Mouse (Mus musculus) kidney, adult 9 months (tissue): Measurements from ENCODE around the gene 2210016F16Rik.

Experiments used
- DNase-seq: peaks from one replicate; pipeline ENCODE4 v3.0.0; 2022

The 2210016F16Rik gene

DNA sequence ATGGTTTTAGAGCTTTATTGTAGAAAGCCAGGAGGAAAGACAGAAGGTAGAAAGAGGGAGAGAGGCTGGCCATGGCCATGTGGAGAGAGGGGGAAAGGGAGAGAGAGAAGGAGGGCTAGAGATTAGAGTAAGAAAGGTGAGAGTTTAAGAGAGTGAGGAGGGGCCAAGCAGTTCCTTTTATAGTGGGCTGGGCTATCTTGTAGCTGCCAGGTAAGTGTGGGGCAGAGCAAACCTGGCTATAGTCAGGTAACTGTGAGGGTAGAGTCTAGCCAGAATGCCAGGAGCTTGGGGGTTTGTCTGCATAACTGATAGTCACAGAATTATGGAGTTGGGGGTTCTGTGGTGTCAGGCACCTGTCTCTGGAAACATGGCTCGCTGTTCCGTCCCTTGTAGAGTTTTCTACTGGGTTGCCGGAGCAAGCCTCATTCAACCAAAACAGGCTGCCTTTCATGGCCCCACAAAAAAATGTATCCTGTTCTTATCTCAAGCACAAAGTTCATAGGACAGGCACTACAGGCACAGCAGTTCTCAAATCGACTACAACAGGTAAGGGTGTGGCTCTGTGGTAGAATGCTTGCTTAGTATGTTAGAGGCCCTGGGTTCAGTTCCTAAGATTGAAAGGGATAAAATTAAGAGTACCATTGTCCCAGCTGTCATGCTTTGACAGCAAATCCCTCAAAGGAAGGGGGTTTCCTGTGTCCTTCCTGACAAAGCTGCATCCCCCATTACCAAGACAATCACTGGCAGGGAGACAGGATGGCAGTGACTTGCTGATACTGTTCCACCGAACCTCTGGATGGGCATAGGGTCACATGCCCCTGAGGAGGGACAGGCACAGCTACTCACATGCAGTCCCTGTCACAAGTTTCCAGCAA, 12.5 kb downstream of the 2210016F16Rik start:
- DNase-seq: no peak

- no peak for DNase-seq
Observed at GRCm38 (mm10) chr13:58368835-58369234, 16.2 kb downstream of the 2210016F16Rik start.

- no peak for DNase-seq
Observed at GRCm38 (mm10) chr13:58367641-58368040, 17.4 kb downstream of the 2210016F16Rik start.

- no peak for DNase-seq
Observed at GRCm38 (mm10) chr13:58366373-58366772, 18.7 kb downstream of the 2210016F16Rik start.

DNA sequence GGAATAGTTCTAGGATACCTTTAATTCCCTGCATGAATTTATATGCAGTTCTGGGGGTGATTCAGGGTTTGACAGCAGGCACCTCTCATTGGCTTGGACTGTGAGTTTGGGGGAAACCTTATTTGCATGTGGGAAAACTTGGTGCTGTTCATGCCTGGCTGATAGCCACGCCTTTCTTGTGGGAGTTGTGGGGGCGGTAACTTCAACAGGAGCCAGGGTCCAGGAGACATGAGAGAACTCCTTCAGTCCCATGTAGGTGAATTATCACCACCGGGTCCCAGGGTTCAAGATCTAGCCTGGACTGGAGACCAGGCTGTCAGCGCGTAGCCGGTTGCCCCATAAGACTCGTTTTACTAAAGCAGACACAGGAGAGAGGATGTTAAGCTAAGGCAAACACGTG, 19.8 kb downstream of the 2210016F16Rik start:
- DNase-seq: peak; percentile 28

DNA sequence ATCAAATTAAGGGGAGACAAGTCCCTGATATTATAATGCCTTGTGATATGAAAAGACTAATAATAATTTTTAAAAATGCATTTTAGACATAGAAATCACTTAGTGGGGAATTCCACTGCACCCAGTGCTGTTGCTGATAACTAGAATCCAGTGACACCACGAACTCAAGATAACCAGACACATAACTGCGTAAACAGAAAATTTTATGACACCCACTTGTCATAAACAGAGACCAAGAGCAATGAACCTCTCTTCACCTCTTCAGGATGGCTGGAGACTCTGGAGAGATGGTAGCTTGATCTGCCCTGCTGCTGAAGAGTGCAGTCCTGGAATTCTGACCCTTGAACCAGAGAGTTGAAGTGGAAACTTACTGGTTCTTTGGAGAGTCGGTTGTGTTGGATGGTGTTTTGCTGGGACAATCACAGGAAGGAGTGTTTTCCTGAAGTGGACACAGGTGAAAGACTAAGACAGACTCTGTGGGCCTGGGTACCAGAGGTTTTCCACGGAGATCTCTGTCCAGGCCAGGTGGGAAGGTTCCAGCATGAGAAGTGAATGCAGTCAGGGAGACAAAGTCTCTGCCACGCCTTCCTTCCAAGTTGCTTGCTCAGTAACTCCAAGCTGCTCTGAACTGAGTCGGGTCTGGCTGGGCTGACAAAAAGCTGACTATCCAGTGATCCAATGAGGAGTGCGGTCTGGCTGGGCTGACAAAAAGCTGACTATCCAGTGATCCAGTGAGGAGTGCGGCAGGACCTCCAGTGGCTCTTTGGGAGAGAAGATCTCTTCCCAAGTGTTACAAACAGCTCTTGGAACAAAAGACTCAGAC, 20.5 kb downstream of the 2210016F16Rik start:
- DNase-seq: peak; percentile 67

DNA sequence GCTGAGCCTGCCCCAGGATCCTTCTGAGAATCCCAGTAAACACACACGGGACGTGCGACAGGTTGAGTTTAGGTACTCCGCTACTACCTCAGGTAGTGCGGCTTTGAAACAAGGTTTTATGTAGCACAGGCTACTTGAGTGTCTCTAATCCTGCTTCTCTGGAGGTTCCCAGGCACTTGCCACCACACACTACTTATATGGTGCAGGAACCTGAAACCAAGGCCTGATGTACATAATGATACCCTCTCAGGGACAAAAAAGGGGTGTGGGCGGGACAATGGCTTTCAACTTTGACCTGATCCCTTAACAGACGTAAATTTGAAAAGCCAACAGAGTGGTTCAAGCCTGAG, 25.7 kb downstream of the 2210016F16Rik start:
- no peak for DNase-seq

- peak; percentile 88 for DNase-seq
Observed at GRCm38 (mm10) chr13:58358629-58359303, 26.3 kb downstream of the 2210016F16Rik start, which contains the start of gene Kif27. Gene Kif27 (minus strand): TSS chr13:58359122.

- no peak for DNase-seq
Observed at GRCm38 (mm10) chr13:58352996-58353395, 32.0 kb downstream of the 2210016F16Rik start.

GRCm38 (mm10) chr13:58350606-58351005, 34.4 kb downstream of the 2210016F16Rik start:
- DNase-seq: no peak

DNA sequence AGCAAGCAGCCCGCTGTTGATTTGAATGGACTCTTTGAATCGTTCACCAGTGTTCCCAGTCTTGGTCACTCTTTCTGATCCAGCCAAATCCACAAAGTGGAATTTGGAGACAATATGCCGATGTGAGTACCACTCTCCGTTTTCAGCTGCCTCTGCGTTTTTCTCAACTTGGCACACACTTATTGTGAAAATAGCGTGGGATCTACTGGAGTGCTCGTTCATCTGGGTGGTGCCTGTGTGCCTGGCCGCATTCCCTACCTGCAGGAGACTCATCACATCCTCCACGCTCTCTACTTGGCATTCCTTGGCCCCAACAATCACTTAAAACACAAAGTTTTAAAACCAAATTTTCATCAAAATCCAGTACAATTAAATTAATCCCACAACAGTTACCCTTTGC, 40.5 kb downstream of the 2210016F16Rik start:
- DNase-seq: no peak

DNA sequence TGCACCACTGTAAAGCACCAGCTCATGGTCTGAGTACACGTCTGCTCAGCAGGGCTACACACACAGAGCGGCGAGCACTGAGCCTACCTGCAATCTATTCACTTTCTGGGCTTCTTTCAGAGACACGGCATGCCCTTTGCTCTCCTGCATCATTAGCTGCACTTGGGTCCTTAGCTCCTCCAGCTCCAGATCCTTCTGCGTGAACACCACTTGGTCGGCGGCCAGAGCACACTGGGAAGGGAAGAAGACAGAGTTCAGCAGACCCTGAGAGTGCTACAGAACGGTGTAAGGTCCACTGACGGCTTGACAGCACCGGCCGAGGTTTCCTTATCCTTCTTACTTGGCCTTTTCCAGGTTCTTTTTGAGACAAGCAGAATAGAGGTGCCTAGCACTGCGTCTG, 47.6 kb downstream of the 2210016F16Rik start:
- peak; percentile 78 for DNase-seq

DNA sequence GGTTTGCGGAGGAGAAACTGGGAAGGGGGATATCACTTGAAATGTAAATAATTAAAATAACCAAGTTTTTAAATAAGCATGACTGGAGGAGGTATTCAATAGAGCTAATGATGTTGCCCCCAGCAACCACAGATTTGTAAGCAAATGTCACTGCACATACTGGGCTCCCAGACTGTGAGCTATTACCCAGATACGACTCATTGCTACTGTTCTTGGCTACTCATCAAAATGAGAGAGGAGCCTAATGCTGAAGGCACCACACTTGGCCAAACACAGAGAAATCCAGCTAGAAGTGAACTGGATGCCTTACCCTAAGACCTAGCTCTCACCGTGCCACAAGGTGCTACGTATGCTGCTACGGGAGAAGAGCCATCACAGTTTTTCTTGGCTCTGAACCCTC, 50.9 kb downstream of the 2210016F16Rik start:
- DNase-seq: no peak
